Mouse (Mus musculus): ENCODE results near the gene Sema6c. TPM values are rescaled to one million over a fixed set of nuclear protein-coding genes. Genes with fewer than 3 reads are reported as not detected.
"Not testable (repeated sequence)": the region's sequence is repeated elsewhere in the genome, so short reads cannot be mapped to it uniquely, and the experiment has no call there.

Gene Sema6c
- polyA plus RNA-seq, 1 experiment: 38.5 TPM

DNA sequence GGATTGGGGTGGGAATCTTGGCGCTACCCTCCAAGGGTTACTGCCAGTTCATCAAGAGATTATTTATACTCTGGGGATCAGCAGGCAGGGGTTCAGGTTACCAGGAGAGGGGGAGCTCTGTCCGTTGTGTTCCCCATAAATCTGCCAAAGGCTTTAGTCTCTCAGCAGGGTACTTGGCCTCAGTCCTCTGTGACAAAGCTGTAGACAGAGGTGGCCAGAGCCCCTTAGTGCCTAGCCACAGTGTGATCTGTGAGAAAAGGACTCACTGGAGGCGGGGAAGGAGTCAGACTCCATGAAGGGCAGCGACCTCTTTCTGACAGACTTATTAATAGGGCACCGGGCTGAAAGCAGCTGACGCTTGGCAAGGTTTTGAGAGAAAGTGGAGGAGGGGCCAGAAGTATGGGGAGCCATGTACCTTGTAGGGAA lies 31.0 kb upstream of the Sema6c start:
- H3K27ac ChIP-seq (ENCODE audit: control insufficient read depth, insufficient read depth, low read depth, low read length): no peak overlapping the region
- H3K36me3 ChIP-seq (ENCODE audit: control insufficient read depth, insufficient read depth, low read length): no peaks in the 10 kb centered on the region
- H3K4me1 ChIP-seq (ENCODE audit: control insufficient read depth, insufficient read depth, low read length): peaks cover 7% of the 10 kb centered on the region
- no peak overlapping the region for H3K4me3 ChIP-seq (ENCODE audit: control insufficient read depth, low read depth, low read length)
- TF ChIP-seq CTCF (IDR thresholded peaks at IDR 0.05; ENCODE audit: control insufficient read depth, insufficient read depth, insufficient replicate concordance, low read depth, low read length): no peak
- TF ChIP-seq POLR2A (IDR thresholded peaks at IDR 0.05; ENCODE audit: control insufficient read depth, low read depth, low read length): no peak
- no peaks in the 10 kb centered on the region for H3K27me3 ChIP-seq (ENCODE audit: control insufficient read depth, insufficient read depth, low read length)

DNA sequence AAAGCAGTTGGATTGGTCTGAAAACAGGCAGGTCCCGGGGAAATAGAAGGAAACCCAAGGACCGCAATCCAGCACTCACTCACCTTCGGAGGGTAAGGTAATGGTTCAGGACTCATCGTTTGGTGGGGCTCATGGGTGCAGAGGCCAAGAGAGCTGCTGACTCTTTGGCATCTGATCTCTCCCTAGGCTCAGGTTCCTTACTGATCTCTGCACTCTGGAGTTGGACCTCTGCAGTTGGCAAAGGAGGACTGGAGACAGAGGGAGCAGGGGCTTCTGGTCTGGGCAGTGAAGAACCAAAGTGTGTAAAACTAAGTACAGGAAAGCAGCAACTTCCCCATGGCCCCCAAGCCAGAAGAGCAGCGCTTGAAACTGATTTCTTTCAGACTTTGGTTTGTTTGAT lies 30.2 kb upstream of the Sema6c start:
- no peaks in the 10 kb centered on the region for H3K36me3 ChIP-seq (ENCODE audit: control insufficient read depth, insufficient read depth, low read length)
- no peak overlapping the region for H3K27ac ChIP-seq (ENCODE audit: control insufficient read depth, insufficient read depth, low read depth, low read length)
- H3K4me1 ChIP-seq (ENCODE audit: control insufficient read depth, insufficient read depth, low read length): peaks cover 10% of the 10 kb centered on the region
- TF ChIP-seq POLR2A (IDR thresholded peaks at IDR 0.05; ENCODE audit: control insufficient read depth, low read depth, low read length) (no peak), CTCF (IDR thresholded peaks at IDR 0.05; ENCODE audit: control insufficient read depth, insufficient read depth, insufficient replicate concordance, low read depth, low read length) (no peak)
- H3K27me3 ChIP-seq (ENCODE audit: control insufficient read depth, insufficient read depth, low read length): no peaks in the 10 kb centered on the region
- no peak overlapping the region for H3K4me3 ChIP-seq (ENCODE audit: control insufficient read depth, low read depth, low read length)

DNA sequence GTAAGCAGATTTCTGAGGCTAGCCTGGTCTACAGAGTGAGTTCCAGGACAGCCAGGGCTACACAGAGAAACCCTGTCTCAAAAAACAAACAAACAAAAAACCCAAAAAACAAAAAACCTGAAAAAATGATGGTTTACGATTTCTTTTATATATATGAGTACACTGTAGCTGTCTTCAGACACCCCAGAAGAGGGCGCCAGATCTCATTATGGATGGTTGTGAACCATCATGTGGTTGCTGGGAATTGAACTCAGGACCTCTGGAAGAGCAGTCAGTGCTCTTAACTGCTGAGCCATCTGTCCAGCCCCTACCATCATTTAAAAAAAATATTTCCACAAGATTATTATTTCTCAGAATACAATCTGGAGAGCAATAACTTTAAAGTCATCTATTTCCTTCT lies 27.9 kb upstream of the Sema6c start:
- H3K27me3 ChIP-seq (ENCODE audit: control insufficient read depth, insufficient read depth, low read length); H3K36me3 ChIP-seq (ENCODE audit: control insufficient read depth, insufficient read depth, low read length); H3K27ac ChIP-seq (ENCODE audit: control insufficient read depth, insufficient read depth, low read depth, low read length); H3K4me1 ChIP-seq (ENCODE audit: control insufficient read depth, insufficient read depth, low read length); H3K4me3 ChIP-seq (ENCODE audit: control insufficient read depth, low read depth, low read length): not testable (repeated sequence)

DNA sequence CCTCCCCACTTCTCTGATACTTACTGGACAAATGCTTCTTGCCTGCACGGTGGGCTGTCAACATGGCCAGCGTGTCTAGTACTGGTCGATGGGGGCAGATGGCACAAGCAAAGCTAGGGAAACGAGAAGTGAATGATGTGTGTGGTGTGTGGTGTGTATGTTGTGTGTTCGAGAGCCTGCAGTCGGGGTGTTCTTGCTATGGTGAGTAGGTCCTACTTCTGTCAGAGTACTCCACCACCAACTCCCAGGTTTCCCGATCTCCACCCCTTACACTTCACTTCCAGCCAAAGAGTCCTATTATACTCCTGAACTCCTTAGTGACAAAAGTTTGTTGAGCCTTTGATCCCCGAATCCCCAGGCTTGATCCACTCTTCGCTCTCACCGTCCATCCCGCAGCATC lies 27.1 kb upstream of the Sema6c start:
- TF ChIP-seq POLR2A (IDR thresholded peaks at IDR 0.05; ENCODE audit: control insufficient read depth, low read depth, low read length): no peak
- no peak for TF ChIP-seq CTCF (IDR thresholded peaks at IDR 0.05; ENCODE audit: control insufficient read depth, insufficient read depth, insufficient replicate concordance, low read depth, low read length)
- Histone ChIP-seq H3K27me3 (ENCODE audit: control insufficient read depth, insufficient read depth, low read length) (no peaks in the 10 kb centered on the region), H3K4me1 (ENCODE audit: control insufficient read depth, insufficient read depth, low read length) (peaks cover 13% of the 10 kb centered on the region), H3K36me3 (ENCODE audit: control insufficient read depth, insufficient read depth, low read length) (no peaks in the 10 kb centered on the region; the same call in 1 of the 2 replicates), H3K4me3 (ENCODE audit: control insufficient read depth, low read depth, low read length) (peak overlapping the region; percentile 98), H3K27ac (ENCODE audit: control insufficient read depth, insufficient read depth, low read depth, low read length) (peak overlapping the region; percentile 85)

DNA sequence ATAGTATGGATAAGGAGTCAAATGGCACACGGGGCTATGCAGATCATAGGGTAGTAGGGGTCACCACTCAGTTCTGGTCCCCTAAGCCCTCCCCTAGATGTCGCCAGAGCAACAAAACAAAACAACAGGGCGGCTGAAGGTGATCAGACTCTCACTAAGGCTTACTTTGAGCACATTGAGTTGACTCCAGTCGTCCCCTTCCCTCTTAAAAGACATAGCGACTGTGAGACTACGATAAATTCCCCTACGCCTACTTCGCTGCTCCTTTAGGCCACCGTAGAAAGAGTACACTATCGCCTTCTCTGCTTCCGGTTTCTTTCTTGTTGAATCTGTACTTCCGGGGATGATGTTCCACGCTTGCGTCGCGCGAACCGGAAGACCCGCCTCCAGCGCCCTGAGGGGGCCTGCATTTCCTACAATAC lies 26.6 kb upstream of the Sema6c start, which contains the start of the genes Scnm1 and Lysmd1:
TSS of gene Scnm1 (minus strand) at position 332 of the 422 bp plus-strand sequence.
TSS of gene Lysmd1 (plus strand) at position 409 of the 422 bp plus-strand sequence.
- TF ChIP-seq POLR2A (IDR thresholded peaks at IDR 0.05; ENCODE audit: control insufficient read depth, low read depth, low read length) (no peak), CTCF (IDR thresholded peaks at IDR 0.05; ENCODE audit: control insufficient read depth, insufficient read depth, insufficient replicate concordance, low read depth, low read length) (no peak)
- Histone ChIP-seq H3K27ac (ENCODE audit: control insufficient read depth, insufficient read depth, low read depth, low read length) (peak within 1 kb of the TSS; percentile 85), H3K4me3 (ENCODE audit: control insufficient read depth, low read depth, low read length) (peak within 1 kb of the TSS; percentile 98), H3K4me1 (ENCODE audit: control insufficient read depth, insufficient read depth, low read length) (peaks cover 14% of the 10 kb centered on the region), H3K27me3 (ENCODE audit: control insufficient read depth, insufficient read depth, low read length) (no peaks in the 10 kb centered on the region), H3K36me3 (ENCODE audit: control insufficient read depth, insufficient read depth, low read length) (no peaks in the 10 kb centered on the region; the same call in 1 of the 2 replicates)

DNA sequence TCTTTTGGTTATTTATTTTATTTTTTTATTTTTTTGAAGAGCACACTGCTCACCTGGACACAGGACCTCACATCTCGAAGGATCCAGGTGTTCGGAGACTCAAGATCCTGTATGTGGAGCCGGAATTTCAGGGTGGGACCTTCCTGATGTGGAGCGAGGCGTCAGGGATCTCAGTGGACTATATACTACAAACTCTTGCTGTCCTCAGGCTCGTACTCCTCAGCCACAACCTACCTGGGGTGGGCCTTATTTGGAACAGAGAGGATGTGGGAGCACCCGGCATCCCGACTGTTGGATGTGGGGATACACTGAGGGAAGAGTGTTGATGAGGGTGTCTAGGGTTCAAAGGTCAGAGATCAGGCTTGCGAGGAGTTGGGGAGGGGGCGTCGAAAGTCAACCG lies 26.1 kb upstream of the Sema6c start:
- not testable (repeated sequence) for H3K4me3 ChIP-seq (ENCODE audit: control insufficient read depth, low read depth, low read length); H3K27ac ChIP-seq (ENCODE audit: control insufficient read depth, insufficient read depth, low read depth, low read length); H3K36me3 ChIP-seq (ENCODE audit: control insufficient read depth, insufficient read depth, low read length); H3K27me3 ChIP-seq (ENCODE audit: control insufficient read depth, insufficient read depth, low read length)
- H3K4me1 ChIP-seq (ENCODE audit: control insufficient read depth, insufficient read depth, low read length): peaks cover 14% of the 10 kb centered on the region

DNA sequence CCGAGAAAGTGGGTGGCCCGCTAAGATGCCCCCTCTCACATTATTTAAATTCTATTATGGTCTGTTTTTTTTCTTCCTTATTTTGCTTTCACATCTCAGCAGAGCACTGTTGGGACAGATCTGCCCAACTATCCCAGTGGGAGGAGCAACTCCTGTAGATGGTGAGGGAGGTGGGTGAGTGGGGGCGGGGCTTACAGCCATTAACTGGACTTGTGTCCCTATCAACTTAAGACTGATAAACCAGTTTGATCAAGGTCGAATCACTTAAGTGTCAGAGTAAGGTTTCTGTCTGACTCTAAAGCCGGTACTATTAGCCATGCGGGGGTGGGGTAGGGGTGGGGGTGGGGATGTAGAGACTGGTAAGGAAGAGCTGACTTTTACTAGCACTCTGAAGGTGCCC lies 25.2 kb upstream of the Sema6c start:
- Histone ChIP-seq H3K36me3 (ENCODE audit: control insufficient read depth, insufficient read depth, low read length) (no peaks in the 10 kb centered on the region; the same call in 1 of the 2 replicates), H3K27me3 (ENCODE audit: control insufficient read depth, insufficient read depth, low read length) (no peaks in the 10 kb centered on the region), H3K27ac (ENCODE audit: control insufficient read depth, insufficient read depth, low read depth, low read length) (peak overlapping the region; percentile 53; the same call in 1 of the 2 replicates), H3K4me1 (ENCODE audit: control insufficient read depth, insufficient read depth, low read length) (peaks cover 20% of the 10 kb centered on the region), H3K4me3 (ENCODE audit: control insufficient read depth, low read depth, low read length) (peak overlapping the region; percentile 55)
- no peak for TF ChIP-seq POLR2A (IDR thresholded peaks at IDR 0.05; ENCODE audit: control insufficient read depth, low read depth, low read length)
- no peak for TF ChIP-seq CTCF (IDR thresholded peaks at IDR 0.05; ENCODE audit: control insufficient read depth, insufficient read depth, insufficient replicate concordance, low read depth, low read length)

DNA sequence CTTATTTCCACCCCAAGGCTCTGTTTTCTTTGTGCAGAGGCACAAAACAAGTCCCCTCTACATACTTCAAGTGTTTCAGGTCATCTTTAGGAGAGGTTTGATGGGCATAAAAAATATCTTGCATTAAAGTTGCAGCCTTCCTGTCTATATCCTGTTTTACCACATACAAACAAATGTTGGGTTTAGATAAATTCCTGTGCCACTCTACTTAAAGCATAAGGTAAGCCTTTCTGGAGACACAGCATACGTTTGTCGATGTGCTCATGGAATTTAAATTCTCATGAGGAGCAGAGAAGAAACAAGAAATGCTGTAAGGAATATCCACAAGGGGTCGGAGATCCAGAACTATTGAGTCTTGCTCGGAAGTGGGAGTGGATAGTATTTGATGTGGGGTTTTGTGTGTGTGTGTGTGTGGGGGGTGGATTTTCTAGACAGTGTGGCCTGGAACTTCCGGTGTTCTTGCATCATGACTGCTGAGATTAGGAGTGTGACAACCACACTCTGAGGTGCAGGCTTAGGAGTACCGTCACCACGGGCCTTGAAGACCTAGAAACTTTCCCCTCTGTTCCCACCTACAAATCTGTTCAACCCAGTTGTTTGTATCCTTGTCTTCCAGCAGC lies 24.7 kb upstream of the Sema6c start:
- Histone ChIP-seq H3K27ac (ENCODE audit: control insufficient read depth, insufficient read depth, low read depth, low read length) (peak overlapping the region; percentile 63; the same call in 1 of the 2 replicates), H3K4me3 (ENCODE audit: control insufficient read depth, low read depth, low read length) (no peak overlapping the region), H3K27me3 (ENCODE audit: control insufficient read depth, insufficient read depth, low read length) (no peaks in the 10 kb centered on the region), H3K4me1 (ENCODE audit: control insufficient read depth, insufficient read depth, low read length) (peaks cover 20% of the 10 kb centered on the region), H3K36me3 (ENCODE audit: control insufficient read depth, insufficient read depth, low read length) (no peaks in the 10 kb centered on the region; the same call in 1 of the 2 replicates)
- no peak for TF ChIP-seq CTCF (IDR thresholded peaks at IDR 0.05; ENCODE audit: control insufficient read depth, insufficient read depth, insufficient replicate concordance, low read depth, low read length)
- no peak for TF ChIP-seq POLR2A (IDR thresholded peaks at IDR 0.05; ENCODE audit: control insufficient read depth, low read depth, low read length)

Data from testis, adult 2 months (tissue).